Mouse (Mus musculus) ES-E14 (cell line): ENCODE data around the gene Sec61a1.

Experiments used
- CHD2 ChIP-seq: IDR thresholded peaks from 2 replicates; pipeline ENCODE4 v1.6.1; 2014; ENCODE audit warnings: mild to moderate bottlenecking, low read depth, low read length, inconsistent platforms
- HCFC1 ChIP-seq: IDR thresholded peaks from 2 replicates; pipeline ENCODE4 v1.6.1; 2012; ENCODE audit warnings: low read length, inconsistent platforms, borderline replicate concordance; ENCODE audit not compliant: insufficient read depth
- ZNF384 ChIP-seq: IDR thresholded peaks from 2 replicates; pipeline ENCODE4 v1.6.1; 2012; ENCODE audit warnings: low read depth, low read length, inconsistent platforms

- TF ChIP-seq ZNF384 (no peak), CHD2 (no peak), HCFC1 (no peak)
These were observed 2.0 kb downstream of the Sec61a1 start for GRCm38 (mm10) chr6:88516667-88517066.
